Mouse (Mus musculus) cerebellum, postnatal 25 days (tissue): ENCODE results near the gene Chd6.

Experiments
- DNase-seq, 2 experiments: peaks; one replicate each; pipeline ENCODE4 v3.0.0; 2021; ENCODE audit warnings: mixed read lengths in 2 of 2

Gene Chd6

GRCm38 (mm10) chr2:161066097-161066759 is 42.6 kb downstream of the Chd6 start:
- no peak for DNase-seq

GRCm38 (mm10) chr2:161065594-161065993 is 43.3 kb downstream of the Chd6 start:
- no peak for DNase-seq

GRCm38 (mm10) chr2:161064836-161065235 is 44.0 kb downstream of the Chd6 start:
- no peak for DNase-seq

GRCm38 (mm10) chr2:161058841-161059240 is 50.0 kb downstream of the Chd6 start:
- no peak for DNase-seq

- DNase-seq, result peak; percentile 67 to 79
Measured at GRCm38 (mm10) chr2:161053765-161054164, 55.1 kb downstream of the Chd6 start.

- DNase-seq, result no peak
Measured at GRCm38 (mm10) chr2:161052175-161052574, 56.7 kb downstream of the Chd6 start.

- DNase-seq, result no peak
Measured at GRCm38 (mm10) chr2:161049426-161049825, 59.4 kb downstream of the Chd6 start.

GRCm38 (mm10) chr2:161044492-161045201 is 64.2 kb downstream of the Chd6 start:
- no peak for DNase-seq

GRCm38 (mm10) chr2:161042874-161043273 is 66.0 kb downstream of the Chd6 start:
- DNase-seq, result no peak

GRCm38 (mm10) chr2:161040743-161041142 is 68.1 kb downstream of the Chd6 start:
- DNase-seq, result no peak

GRCm38 (mm10) chr2:161037766-161038165 is 71.1 kb downstream of the Chd6 start:
- no peak for DNase-seq

GRCm38 (mm10) chr2:161033141-161033540 is 75.7 kb downstream of the Chd6 start:
- no peak for DNase-seq

- peak; percentile 32 to 60 for DNase-seq
Measured at GRCm38 (mm10) chr2:161032394-161032793, 76.5 kb downstream of the Chd6 start.

- peak; percentile 27 to 61 for DNase-seq
Measured at GRCm38 (mm10) chr2:161024606-161025005, 84.3 kb downstream of the Chd6 start.

- no peak for DNase-seq
Measured at GRCm38 (mm10) chr2:161017913-161018312, 91.0 kb downstream of the Chd6 start.

GRCm38 (mm10) chr2:161012577-161013251 is 96.2 kb downstream of the Chd6 start:
- no peak for DNase-seq

- DNase-seq, result no peak
Measured at GRCm38 (mm10) chr2:161004338-161004737, 104.5 kb downstream of the Chd6 start.

GRCm38 (mm10) chr2:160996987-160997763 is 111.7 kb downstream of the Chd6 start:
- no peak for DNase-seq

GRCm38 (mm10) chr2:160994181-160994580 is 114.7 kb downstream of the Chd6 start:
- no peak for DNase-seq

GRCm38 (mm10) chr2:160992465-160992864 is 116.4 kb downstream of the Chd6 start:
- no peak for DNase-seq

GRCm38 (mm10) chr2:160990339-160991070 is 118.4 kb downstream of the Chd6 start:
- DNase-seq, result no peak

GRCm38 (mm10) chr2:160987503-160987902 is 121.4 kb downstream of the Chd6 start:
- no peak for DNase-seq
